Mouse (Mus musculus): ENCODE data around the gene Sgms2.

GRCm38 (mm10) chr3:131479415-131479814 lies 11.8 kb downstream of the Sgms2 start:
- no peak for TF ChIP-seq CTCF (conservative IDR thresholded peaks at IDR 0.05; ENCODE audit: low read length)
- TF ChIP-seq NANOG (IDR thresholded peaks at IDR 0.05; ENCODE audit: borderline replicate concordance, low read length): no peak
- no peak for TF ChIP-seq POU5F1 (IDR thresholded peaks at IDR 0.05; ENCODE audit: borderline replicate concordance, low read length)
